Mouse (Mus musculus) limb, embryonic 14.5 days (tissue): ENCODE data around the gene Vtn. TPM values are rescaled to one million over a fixed set of nuclear protein-coding genes. Genes with fewer than 3 reads are reported as not detected.
A peak's percentile ranks its signal among the peaks of the same experiment; 100 is the strongest.

Source experiments
- ATAC-seq: fragments of 200-750 bp; cut with Nextera tagmentation; 2 replicates; pipeline ENCODE4 v1.8.0; 2017; ENCODE audit warnings: low read depth, moderate number of reproducible peaks, moderate TSS enrichment; ENCODE audit not compliant: low FRiP score
- DNase-seq: peaks from one replicate; pipeline ENCODE4 v3.0.0-alpha.2; 2015; ENCODE audit warnings: low spot score
- H3K27ac ChIP-seq: fragments of 300-500 bp; sonication (generic); replicated peaks from 2 replicates; pipeline ENCODE4 v1.5.1; 2014; ENCODE audit warnings: low read depth, mild to moderate bottlenecking, low read length, moderate library complexity, mixed read lengths
- H3K27me3 ChIP-seq: fragments of 300-500 bp; sonication (generic); 2 replicates; pipeline ENCODE4 v1.6.1; 2014; ENCODE audit warnings: low read length, mixed read lengths; ENCODE audit not compliant: control insufficient read depth, insufficient read depth
- H3K36me3 ChIP-seq: fragments of 300-500 bp; sonication (generic); 2 replicates; pipeline ENCODE4 v1.6.1; 2014; ENCODE audit warnings: mild to moderate bottlenecking, low read length, moderate library complexity, mixed read lengths; ENCODE audit not compliant: control insufficient read depth, insufficient read depth
- H3K4me1 ChIP-seq: fragments of 300-500 bp; sonication (generic); 2 replicates; pipeline ENCODE4 v1.6.1; 2014; ENCODE audit warnings: antibody characterized with exemption, low read length, mixed read lengths; ENCODE audit not compliant: control insufficient read depth, insufficient read depth
- H3K4me2 ChIP-seq: fragments of 300-500 bp; sonication (generic); replicated peaks from 2 replicates; pipeline ENCODE4 v1.6.1; 2014; ENCODE audit warnings: low read depth, mild to moderate bottlenecking, low read length, moderate library complexity; ENCODE audit not compliant: severe bottlenecking
- H3K4me3 ChIP-seq: fragments of 300-500 bp; sonication (generic); replicated peaks from 2 replicates; pipeline ENCODE4 v1.5.1; 2014; ENCODE audit warnings: low read length
- H3K9ac ChIP-seq: fragments of 300-500 bp; sonication (generic); 2 replicates; pipeline ENCODE4 v1.6.1; 2014; ENCODE audit warnings: mild to moderate bottlenecking, low read depth, low read length, moderate library complexity; ENCODE audit not compliant: severe bottlenecking
- H3K9me3 ChIP-seq: fragments of 300-500 bp; sonication (generic); 2 replicates; pipeline ENCODE4 v1.6.1; 2016; ENCODE audit warnings: low read length; ENCODE audit not compliant: control insufficient read depth
- POLR2A ChIP-seq: fragments of 200-500 bp; IDR thresholded peaks from 2 replicates; pipeline ENCODE4 v1.8.0; 2012; ENCODE audit warnings: inconsistent platforms, mild to moderate bottlenecking, moderate library complexity, borderline replicate concordance; ENCODE audit not compliant: insufficient read depth, insufficient read length; ENCODE audit errors: extremely low read depth
- WGBS: fragments of 180-500 bp; shearing (Covaris S2); extraction: QIAGEN DNeasy Blood & Tissue Kit; methylation state at CpG from one replicate; pipeline ENCODE4 v1.1.7; 2014; 5-methylcytosine and 5-hydroxymethylcytosine counted together
- polyA plus RNA-seq, 2 experiments: library from polyadenylated mRNA; depleted of rRNA in 1 of 2; stranded (reverse) in 1 of 2; unstranded in 1 of 2; fragments of >200 nt; fragmentation: Nextera tagmentation in 1 of 2; extraction: Ambion mirVana in 1 of 2; gene quantifications; 2 replicates each; pipeline versions ENCODE4 v1.2.1 to v1.2.3; 2012 to 2014

Gene Vtn
- polyA plus RNA-seq, 2 experiments, result 0.41 to 1.3 TPM

DNA sequence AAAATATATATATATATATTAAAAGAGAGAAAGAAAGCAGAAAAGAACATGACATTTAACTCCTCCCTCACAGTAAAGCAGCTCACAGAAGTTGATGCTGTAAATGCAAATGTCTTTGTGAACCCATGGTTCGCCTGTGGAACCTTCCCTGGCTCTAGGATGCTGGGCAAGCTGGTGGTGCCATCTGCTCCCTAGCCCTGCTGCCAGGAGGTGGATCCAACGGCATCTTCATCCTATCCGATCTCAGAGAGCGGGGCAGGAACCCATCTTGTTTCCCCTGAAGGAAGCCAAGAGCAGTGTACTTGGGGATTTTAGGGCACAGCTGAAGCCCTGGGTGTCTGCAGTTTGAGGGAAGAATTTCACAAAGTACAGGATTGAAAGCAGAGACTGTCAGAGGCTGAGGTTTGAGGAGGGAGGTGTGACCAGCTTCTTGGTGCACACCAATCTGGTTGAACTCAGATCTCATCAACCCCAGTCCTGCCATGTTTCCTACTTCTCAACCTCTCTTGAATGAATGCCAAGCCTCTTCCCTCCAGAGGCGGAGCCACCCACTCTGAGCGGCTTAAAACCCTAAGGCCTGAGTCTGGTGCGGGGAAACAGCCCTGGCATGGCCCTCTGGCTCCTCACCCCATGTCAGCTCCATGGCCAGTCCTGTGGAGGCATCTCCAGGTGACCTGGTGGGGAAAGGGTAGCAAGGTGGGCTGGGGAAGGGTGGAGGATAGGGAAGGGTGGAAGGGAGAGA, 4.2 kb downstream of the Vtn start, which contains the start of gene Sebox:
Gene Sebox (plus strand): TSS at position 539 of the 742 bp plus-strand sequence.
- no peak within 1 kb of the TSS for H3K9ac ChIP-seq
- peaks cover 24% of the 10 kb centered on the region for H3K36me3 ChIP-seq
- no peak within 1 kb of the TSS for H3K4me2 ChIP-seq
- no peaks in the 10 kb centered on the region; the same call in 1 of the 2 replicates for H3K27me3 ChIP-seq
- no peak for TF ChIP-seq POLR2A
- H3K9me3 ChIP-seq, result no peaks in the 10 kb centered on the region
- ATAC-seq (no peak), DNase-seq (no peak)
- H3K27ac ChIP-seq, result no peak within 1 kb of the TSS
- 0 out of 2 replicates have a peak, but pooled peaks cover under 1% of the 10 kb centered on the region for H3K4me1 ChIP-seq
- WGBS, result 68% methylated on average over 7 of the region's 7 CpGs
- no peak within 1 kb of the TSS for H3K4me3 ChIP-seq

GRCm38 (mm10) chr11:78505430-78505829, 6.5 kb downstream of the Vtn start:
- H3K36me3 ChIP-seq, result peaks cover 35% of the 10 kb centered on the region
- no peak overlapping the region for H3K27ac ChIP-seq
- WGBS, result 84% methylated on average over 3 of the region's 3 CpGs
- DNase-seq (no peak), ATAC-seq (no peak)
- H3K4me3 ChIP-seq, result no peak overlapping the region
- H3K9me3 ChIP-seq, result no peaks in the 10 kb centered on the region
- no peaks in the 10 kb centered on the region for H3K27me3 ChIP-seq
- no peak overlapping the region for H3K4me2 ChIP-seq
- TF ChIP-seq POLR2A, result no peak
- H3K9ac ChIP-seq, result no peak overlapping the region
- no peaks in the 10 kb centered on the region for H3K4me1 ChIP-seq

- H3K4me2 ChIP-seq, result no peak overlapping the region
- 83% methylated on average over 5 of the region's 5 CpGs for WGBS
- H3K9ac ChIP-seq, result no peak overlapping the region
- no peak overlapping the region for H3K4me3 ChIP-seq
- TF ChIP-seq POLR2A, result no peak
- peaks cover 41% of the 10 kb centered on the region for H3K36me3 ChIP-seq
- DNase-seq, result no peak
- H3K4me1 ChIP-seq, result peaks cover 5% of the 10 kb centered on the region
- H3K9me3 ChIP-seq, result no peaks in the 10 kb centered on the region
- no peak overlapping the region for H3K27ac ChIP-seq
- no peaks in the 10 kb centered on the region for H3K27me3 ChIP-seq
- no peak for ATAC-seq
Measured at GRCm38 (mm10) chr11:78509148-78509547, 10.3 kb downstream of the Vtn start.

GRCm38 (mm10) chr11:78512025-78512957, 13.4 kb downstream of the Vtn start, which contains the start of the genes Tmem199 and Poldip2:
Tmem199 (minus strand) TSS chr11:78512172.
Poldip2 (plus strand) TSS chr11:78512193.
- 1% methylated on average over 40 of the region's 67 CpGs for WGBS
- peak; percentile 94 for TF ChIP-seq POLR2A
- Histone ChIP-seq H3K4me2 (peak within 1 kb of the TSS; percentile 76), H3K27ac (peak within 1 kb of the TSS; percentile 84), H3K4me3 (peak within 1 kb of the TSS; percentile 78), H3K36me3 (peaks cover 50% of the 10 kb centered on the region), H3K9me3 (no peaks in the 10 kb centered on the region), H3K4me1 (peaks cover 5% of the 10 kb centered on the region), H3K27me3 (no peaks in the 10 kb centered on the region), H3K9ac (peak within 1 kb of the TSS; percentile 89)
- ATAC-seq (peak; percentile 96), DNase-seq (peak; percentile 88)
